Mouse (Mus musculus) intestine, postnatal 0 days (tissue): ENCODE results near the gene Uvrag. TPM values are rescaled to one million over a fixed set of nuclear protein-coding genes. Genes with fewer than 3 reads are reported as not detected.

Experiments
- ATAC-seq: fragments of 200-750 bp; cut with Nextera tagmentation; 2 replicates; pipeline ENCODE4 v1.8.0; 2017; ENCODE audit warnings: mild to moderate bottlenecking, moderate TSS enrichment, moderate library complexity
- H3K27ac ChIP-seq: fragments of 300-500 bp; sonication (generic); 2 replicates; pipeline ENCODE4 v1.5.1; 2014; ENCODE audit warnings: mild to moderate bottlenecking, low read depth, low read length, moderate library complexity
- H3K27me3 ChIP-seq: fragments of 300-500 bp; sonication (generic); replicated peaks from 2 replicates; pipeline ENCODE4 v1.6.1; 2014; ENCODE audit warnings: low read length, mixed read lengths; ENCODE audit not compliant: control insufficient read depth, insufficient read depth
- H3K36me3 ChIP-seq: fragments of 300-500 bp; sonication (generic); 2 replicates; pipeline ENCODE4 v1.6.1; 2014; ENCODE audit warnings: mild to moderate bottlenecking, moderate library complexity; ENCODE audit not compliant: control insufficient read depth, insufficient read depth
- H3K4me1 ChIP-seq: fragments of 300-500 bp; sonication (generic); replicated peaks from 2 replicates; pipeline ENCODE4 v1.6.1; 2014; ENCODE audit warnings: antibody characterized with exemption, low read length, mixed read lengths; ENCODE audit not compliant: control insufficient read depth, insufficient read depth
- H3K4me2 ChIP-seq: fragments of 300-500 bp; sonication (generic); replicated peaks from 2 replicates; pipeline ENCODE4 v1.6.1; 2014; ENCODE audit warnings: low read depth, mild to moderate bottlenecking, moderate library complexity
- H3K4me3 ChIP-seq: fragments of 300-500 bp; sonication (generic); 2 replicates; pipeline ENCODE4 v1.5.1; 2014; ENCODE audit warnings: low read depth, low read length
- H3K9ac ChIP-seq: fragments of 300-500 bp; sonication (generic); 2 replicates; pipeline ENCODE4 v1.6.1; 2014; ENCODE audit warnings: mild to moderate bottlenecking, low read depth, low read length
- H3K9me3 ChIP-seq: fragments of 300-500 bp; sonication (generic); 2 replicates; pipeline ENCODE4 v1.6.1; 2016; ENCODE audit warnings: mixed run types; ENCODE audit not compliant: control insufficient read depth
- CTCF ChIP-seq: sonication (generic); IDR thresholded peaks from 2 replicates; pipeline ENCODE4 v1.5.1; 2016; ENCODE audit warnings: low read depth, mild to moderate bottlenecking, control low read depth, antibody characterized with exemption, moderate library complexity
- WGBS: fragments of 180-500 bp; shearing (Covaris S2); extraction: QIAGEN DNeasy Blood & Tissue Kit; methylation state at CpG from one replicate; pipeline ENCODE4 v1.1.7; 2014; 5-methylcytosine and 5-hydroxymethylcytosine counted together
- polyA plus RNA-seq: library from polyadenylated mRNA; unstranded; fragments of >200 nt; fragmentation: Nextera tagmentation; extraction: Ambion mirVana; gene quantifications from 2 replicates; pipeline ENCODE4 v1.2.1, GENCODE M21; 2015

Uvrag gene
- polyA plus RNA-seq, 1 experiment from 2014 or later: 12.0 TPM

GRCm38 (mm10) chr7:99025989-99026388 is 115.0 kb downstream of the Uvrag start:
- no peak overlapping the region for H3K4me2 ChIP-seq
- 89% methylated on average over 10 of the region's 10 CpGs for WGBS
- ATAC-seq: no peak
- no peak overlapping the region for H3K27ac ChIP-seq
- no peak overlapping the region for H3K4me3 ChIP-seq
- no peaks in the 10 kb centered on the region for H3K4me1 ChIP-seq
- no peak for TF ChIP-seq CTCF
- H3K36me3 ChIP-seq: 0 out of 2 replicates have a peak, but pooled peaks cover 5% of the 10 kb centered on the region
- no peaks in the 10 kb centered on the region for H3K9me3 ChIP-seq
- H3K27me3 ChIP-seq: no peaks in the 10 kb centered on the region
- H3K9ac ChIP-seq: no peak overlapping the region

DNA sequence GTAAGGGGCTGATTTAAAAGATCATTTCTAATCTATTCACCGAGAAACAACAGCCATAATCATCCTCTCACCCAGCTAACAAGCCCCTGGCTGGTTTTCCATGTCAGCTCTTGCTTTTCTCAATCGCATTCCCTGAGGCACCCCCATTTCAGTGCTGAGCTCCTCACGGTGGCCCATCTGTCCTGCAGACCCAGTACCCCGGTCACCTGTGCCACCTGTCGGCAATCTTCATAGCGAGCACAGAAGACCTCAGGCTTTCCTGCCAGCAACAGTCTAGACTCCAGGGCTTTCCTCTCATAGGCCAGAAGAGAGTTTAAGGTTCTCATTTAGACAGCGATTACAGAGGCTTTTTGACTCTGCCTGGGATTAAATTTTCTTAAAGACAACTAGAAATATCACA is 115.7 kb downstream of the Uvrag start:
- H3K27me3 ChIP-seq: no peaks in the 10 kb centered on the region
- H3K4me3 ChIP-seq: no peak overlapping the region
- no peaks in the 10 kb centered on the region for H3K4me1 ChIP-seq
- no peaks in the 10 kb centered on the region for H3K9me3 ChIP-seq
- no peak overlapping the region for H3K4me2 ChIP-seq
- no peak for ATAC-seq
- WGBS: 90% methylated on average over 7 of the region's 7 CpGs
- H3K9ac ChIP-seq: no peak overlapping the region
- no peak for TF ChIP-seq CTCF
- no peaks in the 10 kb centered on the region for H3K36me3 ChIP-seq
- H3K27ac ChIP-seq: no peak overlapping the region

DNA sequence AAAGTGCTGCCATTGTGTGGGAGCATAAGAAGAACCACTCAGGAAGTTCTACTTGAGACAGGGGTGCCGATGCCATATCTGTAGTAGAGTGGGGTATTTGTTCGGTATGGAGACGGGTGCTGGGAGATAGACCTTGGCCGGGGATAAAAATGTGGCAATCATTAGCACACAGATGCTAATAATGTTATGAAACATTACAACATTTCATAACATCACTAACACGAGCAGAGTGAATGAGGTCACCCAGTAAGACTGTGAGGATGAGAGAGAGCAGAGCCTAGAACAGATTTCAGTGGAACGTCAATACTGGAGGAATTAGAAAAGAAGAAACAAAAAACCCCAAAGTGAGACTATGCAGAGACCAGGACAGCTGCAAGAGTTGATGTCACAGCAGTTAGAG is 116.2 kb downstream of the Uvrag start:
- 74% methylated on average over 6 of the region's 6 CpGs for WGBS
- H3K9ac ChIP-seq: no peak overlapping the region

GRCm38 (mm10) chr7:99023931-99024330 is 117.0 kb downstream of the Uvrag start:
- 76% methylated on average over 3 of the region's 3 CpGs for WGBS
- no peaks in the 10 kb centered on the region for H3K27me3 ChIP-seq
- ATAC-seq: no peak
- no peak overlapping the region for H3K4me3 ChIP-seq
- no peak overlapping the region for H3K9ac ChIP-seq
- no peaks in the 10 kb centered on the region for H3K9me3 ChIP-seq
- H3K4me2 ChIP-seq: no peak overlapping the region
- H3K27ac ChIP-seq: no peak overlapping the region
- TF ChIP-seq CTCF: no peak
- no peaks in the 10 kb centered on the region for H3K36me3 ChIP-seq
- no peaks in the 10 kb centered on the region for H3K4me1 ChIP-seq

More for the DNA sequence above, 116.2 kb downstream of the Uvrag start:
- no peak overlapping the region for H3K4me2 ChIP-seq
- no peaks in the 10 kb centered on the region for H3K27me3 ChIP-seq
- no peak for ATAC-seq
- H3K9me3 ChIP-seq: no peaks in the 10 kb centered on the region
- H3K27ac ChIP-seq: no peak overlapping the region
- H3K36me3 ChIP-seq: no peaks in the 10 kb centered on the region
- no peak for TF ChIP-seq CTCF
- no peak overlapping the region for H3K4me3 ChIP-seq
- H3K4me1 ChIP-seq: no peaks in the 10 kb centered on the region

GRCm38 (mm10) chr7:99021277-99021676 is 119.7 kb downstream of the Uvrag start:
- 39% methylated on average over 4 of the region's 4 CpGs for WGBS
- H3K36me3 ChIP-seq: no peaks in the 10 kb centered on the region
- TF ChIP-seq CTCF: peak; percentile 62
- ATAC-seq: no peak
- no peak overlapping the region for H3K27ac ChIP-seq
- no peak overlapping the region for H3K4me3 ChIP-seq
- no peaks in the 10 kb centered on the region for H3K9me3 ChIP-seq
- H3K4me1 ChIP-seq: no peaks in the 10 kb centered on the region
- H3K27me3 ChIP-seq: no peaks in the 10 kb centered on the region
- H3K4me2 ChIP-seq: no peak overlapping the region
- H3K9ac ChIP-seq: no peak overlapping the region

GRCm38 (mm10) chr7:99020353-99020752 is 120.6 kb downstream of the Uvrag start:
- WGBS: 39% methylated on average over 4 of the region's 4 CpGs
- Histone ChIP-seq H3K4me1 (no peaks in the 10 kb centered on the region), H3K27me3 (no peaks in the 10 kb centered on the region), H3K9ac (no peak overlapping the region), H3K9me3 (no peaks in the 10 kb centered on the region), H3K4me3 (no peak overlapping the region), H3K27ac (no peak overlapping the region), H3K4me2 (no peak overlapping the region), H3K36me3 (peaks cover 1% of the 10 kb centered on the region; the same call in 1 of the 2 replicates)
- no peak for ATAC-seq
- TF ChIP-seq CTCF: no peak
